Mouse (Mus musculus) forebrain, embryonic 11.5 days (tissue): ENCODE measurements around the gene Lrig2. TPM values are rescaled to one million over a fixed set of nuclear protein-coding genes. Genes with fewer than 3 reads are reported as not detected.

Source experiments
- ATAC-seq: fragments of 200-750 bp; cut with Nextera tagmentation; replicated peaks from 2 replicates; pipeline ENCODE4 v1.8.0; 2017; ENCODE audit warnings: moderate TSS enrichment; ENCODE audit not compliant: low FRiP score
- DNase-seq: peaks from one replicate; pipeline ENCODE4 v3.0.0-alpha.2; 2017; ENCODE audit warnings: low spot score
- H3K27ac ChIP-seq: fragments of 300-500 bp; sonication (generic); 2 replicates; pipeline ENCODE4 v1.5.1; 2014; ENCODE audit warnings: low read depth, low read length
- H3K27me3 ChIP-seq: fragments of 300-500 bp; sonication (generic); 2 replicates; pipeline ENCODE4 v1.6.1; 2014; ENCODE audit warnings: mild to moderate bottlenecking, low read length, mixed read lengths; ENCODE audit not compliant: control insufficient read depth, insufficient read depth
- H3K36me3 ChIP-seq: fragments of 300-500 bp; sonication (generic); 2 replicates; pipeline ENCODE4 v1.6.1; 2014; ENCODE audit warnings: mild to moderate bottlenecking, low read length, moderate library complexity, mixed read lengths; ENCODE audit not compliant: control insufficient read depth, insufficient read depth
- H3K4me1 ChIP-seq: fragments of 300-500 bp; sonication (generic); replicated peaks from 2 replicates; pipeline ENCODE4 v1.6.1; 2014; ENCODE audit warnings: low read length, mixed read lengths; ENCODE audit not compliant: control insufficient read depth, insufficient read depth
- H3K4me2 ChIP-seq: fragments of 300-500 bp; sonication (generic); 2 replicates; pipeline ENCODE4 v1.6.1; 2014; ENCODE audit warnings: low read depth, mild to moderate bottlenecking, low read length, moderate library complexity, mixed read lengths; ENCODE audit not compliant: severe bottlenecking
- H3K4me3 ChIP-seq: fragments of 300-500 bp; sonication (generic); 2 replicates; pipeline ENCODE4 v1.5.1; 2014; ENCODE audit warnings: low read depth, low read length
- H3K9ac ChIP-seq: fragments of 300-500 bp; sonication (generic); 2 replicates; pipeline ENCODE4 v1.6.1; 2014; ENCODE audit warnings: low read length
- H3K9me3 ChIP-seq: fragments of 300-500 bp; sonication (generic); 2 replicates; pipeline ENCODE4 v1.6.1; 2016; ENCODE audit warnings: low read length, mixed read lengths; ENCODE audit not compliant: control insufficient read depth
- WGBS: fragments of 180-500 bp; shearing (Covaris S2); extraction: QIAGEN DNeasy Blood & Tissue Kit; methylation state at CpG from one replicate; pipeline ENCODE4 v1.1.7; 2014; 5-methylcytosine and 5-hydroxymethylcytosine counted together
- polyA plus RNA-seq: library from polyadenylated mRNA; unstranded; fragments of >200 nt; fragmentation: Nextera tagmentation; extraction: Ambion mirVana; gene quantifications from 2 replicates; pipeline ENCODE4 v1.2.1, GENCODE M21; 2014

Lrig2 gene
- polyA plus RNA-seq, 1 experiment from 2014 or later = 23.5 TPM

GRCm38 (mm10) chr3:104480946-104481719 lies 30.6 kb downstream of the Lrig2 start:
- 83% methylated on average over 1 of the region's 1 CpGs for WGBS
- no peaks in the 10 kb centered on the region for H3K27me3 ChIP-seq
- H3K9ac ChIP-seq = no peak overlapping the region
- no peaks in the 10 kb centered on the region for H3K9me3 ChIP-seq
- no peak overlapping the region for H3K4me3 ChIP-seq
- H3K27ac ChIP-seq = no peak overlapping the region
- DNase-seq (no peak), ATAC-seq (no peak)
- H3K4me2 ChIP-seq = no peak overlapping the region
- H3K36me3 ChIP-seq = peaks cover 2% of the 10 kb centered on the region; the same call in 1 of the 2 replicates
- no peaks in the 10 kb centered on the region for H3K4me1 ChIP-seq

DNA sequence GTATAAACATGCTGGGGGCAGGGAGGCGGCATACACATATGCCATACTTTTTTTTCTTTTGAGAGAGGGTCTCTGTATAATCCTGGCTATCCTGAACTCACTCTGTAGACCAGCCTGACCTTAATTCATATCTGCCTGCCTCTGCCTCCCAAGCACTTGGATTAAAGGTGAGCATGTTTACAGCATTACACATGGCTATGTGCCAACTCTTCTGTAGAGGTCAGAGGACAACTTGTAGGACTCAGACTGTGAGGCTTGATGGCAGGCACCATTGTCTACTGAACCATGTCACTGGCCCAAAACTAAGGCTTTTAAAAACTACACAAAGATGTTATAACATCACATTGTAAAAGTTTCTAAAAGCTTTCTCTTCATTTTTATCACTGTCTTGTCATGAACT lies 33.7 kb downstream of the Lrig2 start:
- no peak overlapping the region for H3K9ac ChIP-seq
- peaks cover 2% of the 10 kb centered on the region; the same call in 1 of the 2 replicates for H3K36me3 ChIP-seq
- no peaks in the 10 kb centered on the region for H3K27me3 ChIP-seq
- DNase-seq (no peak), ATAC-seq (no peak)
- H3K4me2 ChIP-seq = no peak overlapping the region
- WGBS = 97% methylated on average over 1 of the region's 1 CpGs
- H3K4me3 ChIP-seq = no peak overlapping the region
- no peak overlapping the region for H3K27ac ChIP-seq
- H3K9me3 ChIP-seq = no peaks in the 10 kb centered on the region
- H3K4me1 ChIP-seq = no peaks in the 10 kb centered on the region

DNA sequence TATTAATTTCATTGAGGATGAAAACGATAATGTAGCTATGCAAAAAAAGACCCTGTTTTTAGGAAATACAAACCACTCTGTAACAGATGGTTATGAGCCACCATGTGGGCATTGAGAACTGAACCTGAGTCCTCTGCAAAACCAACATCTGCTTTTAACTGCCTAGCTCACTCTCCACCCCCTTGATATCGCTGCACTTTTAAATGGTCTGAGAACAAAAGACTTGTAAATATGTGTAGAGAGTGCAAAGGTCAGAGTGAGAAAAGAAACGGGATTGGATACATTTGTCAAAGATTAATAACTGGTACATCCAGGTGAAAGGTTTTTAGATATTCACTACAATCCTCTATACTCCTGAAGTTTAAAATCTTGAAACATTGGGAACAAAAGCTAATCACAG lies 42.3 kb downstream of the Lrig2 start:
- H3K9ac ChIP-seq = no peak overlapping the region

GRCm38 (mm10) chr3:104461226-104461625 lies 50.5 kb downstream of the Lrig2 start:
- Histone ChIP-seq H3K4me1 (no peaks in the 10 kb centered on the region), H3K36me3 (no peaks in the 10 kb centered on the region; the same call in 1 of the 2 replicates), H3K27ac (no peak overlapping the region), H3K4me2 (no peak overlapping the region), H3K9ac (no peak overlapping the region), H3K4me3 (no peak overlapping the region), H3K27me3 (no peaks in the 10 kb centered on the region), H3K9me3 (no peaks in the 10 kb centered on the region)
- ATAC-seq (no peak), DNase-seq (no peak)
- 90% methylated on average over 2 of the region's 2 CpGs for WGBS

More for the DNA sequence above, 42.3 kb downstream of the Lrig2 start:
- ATAC-seq (no peak), DNase-seq (no peak)
- no peaks in the 10 kb centered on the region for H3K4me1 ChIP-seq
- H3K4me3 ChIP-seq = no peak overlapping the region
- no peaks in the 10 kb centered on the region for H3K9me3 ChIP-seq
- H3K27ac ChIP-seq = no peak overlapping the region
- no peaks in the 10 kb centered on the region for H3K27me3 ChIP-seq
- no peak overlapping the region for H3K4me2 ChIP-seq
- no peaks in the 10 kb centered on the region; the same call in 1 of the 2 replicates for H3K36me3 ChIP-seq
- 81% methylated on average over 3 of the region's 3 CpGs for WGBS

DNA sequence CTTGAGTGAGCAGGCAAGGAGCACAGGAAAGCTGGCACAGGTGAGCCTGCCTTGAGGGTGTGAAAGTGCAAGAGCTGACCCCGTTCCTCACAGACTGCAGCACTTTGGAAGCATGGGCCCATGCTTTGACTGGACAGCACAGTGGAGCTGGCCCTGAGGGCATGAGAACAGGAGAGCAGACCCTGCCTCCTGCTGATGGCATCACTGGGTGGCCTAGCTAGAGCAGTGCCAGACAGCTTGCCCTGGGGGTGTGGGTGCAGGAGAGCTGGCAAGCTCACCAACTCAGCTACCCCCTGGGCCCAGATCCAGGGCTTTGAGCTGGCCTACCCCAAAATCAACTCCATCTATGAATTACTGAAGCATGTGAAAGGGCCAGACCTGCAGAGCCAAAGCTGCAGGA lies 53.1 kb downstream of the Lrig2 start:
- no peak overlapping the region for H3K4me2 ChIP-seq
- H3K9ac ChIP-seq = no peak overlapping the region
- H3K27ac ChIP-seq = no peak overlapping the region
- no peaks in the 10 kb centered on the region for H3K9me3 ChIP-seq
- H3K4me1 ChIP-seq = no peaks in the 10 kb centered on the region
- H3K36me3 ChIP-seq = no peaks in the 10 kb centered on the region; the same call in 1 of the 2 replicates
- no peak for ATAC-seq
- WGBS = 86% methylated on average over 1 of the region's 1 CpGs
- no peaks in the 10 kb centered on the region for H3K27me3 ChIP-seq
- DNase-seq = no peak
- H3K4me3 ChIP-seq = no peak overlapping the region

DNA sequence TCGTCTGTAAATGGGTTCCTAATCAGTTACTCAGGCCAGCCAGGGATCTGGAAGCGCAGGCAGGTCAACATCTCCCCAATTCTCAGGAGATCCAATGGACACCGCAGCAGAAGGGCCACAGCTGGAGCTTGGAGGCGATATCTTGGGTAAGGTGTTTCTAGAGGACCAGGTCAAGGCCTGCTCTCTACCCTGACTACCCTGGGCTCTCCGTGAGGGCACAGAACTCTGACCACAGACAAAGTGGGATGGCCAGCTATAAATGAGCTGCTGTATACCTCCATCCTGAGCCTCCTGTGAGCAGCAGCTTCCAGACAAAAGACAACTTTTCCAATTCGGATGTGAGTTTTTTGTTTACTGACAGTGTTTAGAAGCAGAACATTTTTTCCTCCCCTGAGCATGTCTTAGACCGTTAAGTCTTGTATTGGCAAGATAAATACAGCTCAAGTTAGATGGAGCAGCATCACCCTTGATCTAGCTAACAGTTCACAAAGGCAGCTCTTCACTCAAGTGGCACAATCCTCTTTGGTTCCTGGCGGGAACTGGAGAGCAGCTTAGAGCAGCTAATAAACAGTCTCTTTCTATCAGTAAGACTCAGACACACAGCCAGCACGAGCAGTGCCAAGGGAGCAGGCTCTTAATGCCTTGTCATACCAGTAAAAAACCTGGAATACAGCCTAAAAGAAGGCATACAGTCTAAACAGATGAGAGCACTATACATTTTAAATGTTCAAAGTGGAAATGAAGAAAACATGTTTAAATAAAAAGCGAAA lies 56.0 kb downstream of the Lrig2 start:
- WGBS = 81% methylated on average over 10 of the region's 10 CpGs
- no peak for ATAC-seq
- DNase-seq = no peak

DNA sequence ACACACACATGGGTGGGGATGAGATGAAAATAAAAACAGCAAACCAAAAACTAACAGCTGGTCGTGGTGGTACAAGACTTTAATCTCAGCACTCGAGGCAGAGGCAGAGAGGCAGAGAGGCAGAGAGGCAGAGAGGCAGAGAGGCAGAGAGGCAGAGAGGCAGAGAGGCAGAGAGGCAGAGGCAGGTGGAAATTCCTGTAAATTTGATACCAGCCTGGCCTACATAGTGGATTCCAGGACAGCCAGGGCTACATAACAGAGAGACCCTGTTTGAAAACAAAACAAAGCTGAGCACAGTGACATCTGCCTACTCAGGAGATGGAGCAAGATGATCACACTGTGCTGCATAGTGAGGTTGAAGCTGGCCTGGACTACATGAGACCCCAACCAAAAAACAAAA lies 64.5 kb downstream of the Lrig2 start:
- Histone ChIP-seq H3K27ac (no peak overlapping the region), H3K4me3 (no peak overlapping the region), H3K27me3 (no peaks in the 10 kb centered on the region), H3K9ac (no peak overlapping the region), H3K4me2 (no peak overlapping the region), H3K36me3 (no peaks in the 10 kb centered on the region), H3K9me3 (no peaks in the 10 kb centered on the region), H3K4me1 (0 out of 2 replicates have a peak, but pooled peaks cover 2% of the 10 kb centered on the region)
- no peak for ATAC-seq
- WGBS = 77% methylated on average over 2 of the region's 2 CpGs
- no peak for DNase-seq

More for the DNA sequence above, 56.0 kb downstream of the Lrig2 start:
- Histone ChIP-seq H3K4me2 (no peak overlapping the region), H3K27me3 (no peaks in the 10 kb centered on the region), H3K4me1 (no peaks in the 10 kb centered on the region), H3K4me3 (no peak overlapping the region), H3K27ac (no peak overlapping the region), H3K9me3 (no peaks in the 10 kb centered on the region), H3K36me3 (no peaks in the 10 kb centered on the region; the same call in 1 of the 2 replicates), H3K9ac (no peak overlapping the region)

DNA sequence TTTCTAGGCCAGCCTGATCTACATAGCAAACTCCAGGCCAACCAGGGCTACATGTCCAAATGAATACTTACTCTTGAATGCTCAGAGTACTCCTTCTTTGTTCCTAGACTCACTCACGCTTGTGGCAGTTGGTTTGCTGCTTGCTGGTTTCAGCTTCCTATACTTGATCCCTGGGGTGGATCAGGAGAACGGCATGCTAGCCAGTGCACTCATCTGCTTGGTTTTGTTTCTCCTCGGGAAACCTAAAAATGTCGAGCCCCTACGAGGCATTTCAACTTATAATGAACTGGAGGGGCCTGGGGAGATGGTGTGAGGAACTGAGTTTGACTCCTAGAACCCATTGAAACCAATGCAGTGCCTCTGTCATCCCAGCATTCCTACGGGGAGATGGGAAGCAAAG lies 65.0 kb downstream of the Lrig2 start:
- DNase-seq = no peak
- 81% methylated on average over 6 of the region's 6 CpGs for WGBS

More for the DNA sequence above, 65.0 kb downstream of the Lrig2 start:
- H3K9me3 ChIP-seq = no peaks in the 10 kb centered on the region
- H3K4me1 ChIP-seq = 0 out of 2 replicates have a peak, but pooled peaks cover 2% of the 10 kb centered on the region
- ATAC-seq = no peak
- no peak overlapping the region for H3K27ac ChIP-seq
- no peak overlapping the region for H3K9ac ChIP-seq
- no peak overlapping the region for H3K4me3 ChIP-seq
- H3K4me2 ChIP-seq = no peak overlapping the region
- no peaks in the 10 kb centered on the region for H3K27me3 ChIP-seq
- H3K36me3 ChIP-seq = no peaks in the 10 kb centered on the region
